Mouse (Mus musculus) liver, embryonic 16.5 days (tissue): Measurements from ENCODE around the gene Tmem132b. TPM values are rescaled to one million over a fixed set of nuclear protein-coding genes. Genes with fewer than 3 reads are reported as not detected.

ENCODE experiments used
- ATAC-seq: fragments of 200-750 bp; cut with Nextera tagmentation; 2 replicates; pipeline ENCODE4 v1.8.0; 2017; ENCODE audit warnings: low read depth, mild to moderate bottlenecking, moderate number of reproducible peaks, moderate library complexity
- H3K27ac ChIP-seq: fragments of 300-500 bp; sonication (generic); 2 replicates; pipeline ENCODE4 v1.5.1; 2014; ENCODE audit warnings: mild to moderate bottlenecking, low read length
- H3K27me3 ChIP-seq: fragments of 300-500 bp; sonication (generic); 2 replicates; pipeline ENCODE4 v1.6.1; 2014; ENCODE audit warnings: low read depth, low read length, mixed read lengths; ENCODE audit not compliant: control insufficient read depth, insufficient read depth
- H3K36me3 ChIP-seq: fragments of 300-500 bp; sonication (generic); 2 replicates; pipeline ENCODE4 v1.6.1; 2014; ENCODE audit warnings: mild to moderate bottlenecking; ENCODE audit not compliant: control insufficient read depth, insufficient read depth
- H3K4me1 ChIP-seq: fragments of 300-500 bp; sonication (generic); 2 replicates; pipeline ENCODE4 v1.6.1; 2014; ENCODE audit warnings: low read depth, low read length, mixed read lengths; ENCODE audit not compliant: control insufficient read depth
- H3K4me2 ChIP-seq: fragments of 300-500 bp; sonication (generic); 2 replicates; pipeline ENCODE4 v1.6.1; 2014; ENCODE audit warnings: low read depth, low read length, mixed read lengths
- H3K4me3 ChIP-seq: fragments of 300-500 bp; sonication (generic); 2 replicates; pipeline ENCODE4 v1.5.1; 2014; ENCODE audit warnings: low read depth, mild to moderate bottlenecking, low read length
- H3K9ac ChIP-seq: fragments of 300-500 bp; sonication (generic); 2 replicates; pipeline ENCODE4 v1.6.1; 2014; ENCODE audit warnings: low read depth, low read length
- H3K9me3 ChIP-seq: fragments of 300-500 bp; sonication (generic); replicated peaks from 2 replicates; pipeline ENCODE4 v1.6.1; 2016; ENCODE audit warnings: low read length; ENCODE audit not compliant: control insufficient read depth
- WGBS: fragments of 180-500 bp; shearing (Covaris S2); extraction: QIAGEN DNeasy Blood & Tissue Kit; methylation state at CpG from one replicate; pipeline ENCODE4 v1.1.7; 2014; ENCODE audit not compliant: insufficient replicate concordance; 5-methylcytosine and 5-hydroxymethylcytosine counted together
- polyA plus RNA-seq: library from polyadenylated mRNA; unstranded; fragments of >200 nt; fragmentation: Nextera tagmentation; extraction: Ambion mirVana; gene quantifications from 2 replicates; pipeline ENCODE4 v1.2.1, GENCODE M21; 2015

Gene Tmem132b
- polyA plus RNA-seq, 1 experiment from 2014 or later, result not detected

GRCm38 (mm10) chr5:125546293-125546692 lies 14.7 kb downstream of the Tmem132b start:
- no peak overlapping the region for H3K4me2 ChIP-seq
- H3K36me3 ChIP-seq, result no peaks in the 10 kb centered on the region
- no peaks in the 10 kb centered on the region for H3K9me3 ChIP-seq
- WGBS, result 24% methylated on average over 13 of the region's 13 CpGs
- no peaks in the 10 kb centered on the region for H3K27me3 ChIP-seq
- no peak overlapping the region for H3K27ac ChIP-seq
- H3K4me3 ChIP-seq, result no peak overlapping the region
- H3K9ac ChIP-seq, result no peak overlapping the region
- ATAC-seq, result no peak
- no peaks in the 10 kb centered on the region for H3K4me1 ChIP-seq

GRCm38 (mm10) chr5:125549750-125550489 lies 18.3 kb downstream of the Tmem132b start:
- Histone ChIP-seq H3K27me3 (no peaks in the 10 kb centered on the region), H3K4me1 (no peaks in the 10 kb centered on the region), H3K36me3 (no peaks in the 10 kb centered on the region), H3K9me3 (no peaks in the 10 kb centered on the region), H3K4me3 (no peak overlapping the region), H3K27ac (no peak overlapping the region), H3K9ac (no peak overlapping the region), H3K4me2 (no peak overlapping the region)
- 28% methylated on average over 11 of the region's 11 CpGs for WGBS
- no peak for ATAC-seq

GRCm38 (mm10) chr5:125555732-125556131 lies 24.2 kb downstream of the Tmem132b start:
- 57% methylated on average over 5 of the region's 5 CpGs for WGBS
- Histone ChIP-seq H3K9ac (no peak overlapping the region), H3K36me3 (no peaks in the 10 kb centered on the region), H3K4me1 (no peaks in the 10 kb centered on the region), H3K4me2 (no peak overlapping the region), H3K4me3 (no peak overlapping the region), H3K27me3 (no peaks in the 10 kb centered on the region), H3K9me3 (no peaks in the 10 kb centered on the region), H3K27ac (no peak overlapping the region)
- ATAC-seq, result no peak

- 46% methylated on average over 6 of the region's 6 CpGs for WGBS
- no peak overlapping the region for H3K4me2 ChIP-seq
- no peaks in the 10 kb centered on the region for H3K4me1 ChIP-seq
- no peaks in the 10 kb centered on the region for H3K9me3 ChIP-seq
- no peak for ATAC-seq
- H3K4me3 ChIP-seq, result no peak overlapping the region
- no peaks in the 10 kb centered on the region for H3K27me3 ChIP-seq
- H3K9ac ChIP-seq, result no peak overlapping the region
- no peaks in the 10 kb centered on the region for H3K36me3 ChIP-seq
- no peak overlapping the region for H3K27ac ChIP-seq
Measured at GRCm38 (mm10) chr5:125563492-125563891, 31.9 kb downstream of the Tmem132b start.

GRCm38 (mm10) chr5:125565725-125566124 lies 34.2 kb downstream of the Tmem132b start:
- Histone ChIP-seq H3K4me2 (no peak overlapping the region), H3K36me3 (no peaks in the 10 kb centered on the region), H3K27ac (no peak overlapping the region), H3K9me3 (no peaks in the 10 kb centered on the region), H3K27me3 (no peaks in the 10 kb centered on the region), H3K9ac (no peak overlapping the region), H3K4me3 (no peak overlapping the region), H3K4me1 (no peaks in the 10 kb centered on the region)
- WGBS, result 68% methylated on average over 11 of the region's 11 CpGs
- ATAC-seq, result no peak

GRCm38 (mm10) chr5:125568457-125568856 lies 36.9 kb downstream of the Tmem132b start:
- no peak for ATAC-seq
- H3K4me3 ChIP-seq, result no peak overlapping the region
- H3K27me3 ChIP-seq, result no peaks in the 10 kb centered on the region
- no peak overlapping the region for H3K9ac ChIP-seq
- no peaks in the 10 kb centered on the region for H3K9me3 ChIP-seq
- no peak overlapping the region for H3K4me2 ChIP-seq
- no peaks in the 10 kb centered on the region for H3K36me3 ChIP-seq
- H3K4me1 ChIP-seq, result no peaks in the 10 kb centered on the region
- H3K27ac ChIP-seq, result no peak overlapping the region

- 66% methylated on average over 5 of the region's 5 CpGs for WGBS
Measured at GRCm38 (mm10) chr5:125572011-125572410, 40.4 kb downstream of the Tmem132b start.

GRCm38 (mm10) chr5:125574886-125575285 lies 43.3 kb downstream of the Tmem132b start:
- 19% methylated on average over 8 of the region's 8 CpGs for WGBS
- no peak overlapping the region for H3K27ac ChIP-seq
- no peak overlapping the region for H3K4me3 ChIP-seq
- no peak overlapping the region for H3K9ac ChIP-seq
- H3K4me2 ChIP-seq, result no peak overlapping the region
- no peaks in the 10 kb centered on the region for H3K4me1 ChIP-seq
- no peaks in the 10 kb centered on the region for H3K36me3 ChIP-seq
- no peak for ATAC-seq
- H3K9me3 ChIP-seq, result no peaks in the 10 kb centered on the region; the same call in 1 of the 2 replicates
- H3K27me3 ChIP-seq, result no peaks in the 10 kb centered on the region

More at GRCm38 (mm10) chr5:125572011-125572410, 40.4 kb downstream of the Tmem132b start:
- no peak for ATAC-seq
- Histone ChIP-seq H3K4me3 (no peak overlapping the region), H3K27ac (no peak overlapping the region), H3K9ac (no peak overlapping the region), H3K9me3 (no peaks in the 10 kb centered on the region), H3K36me3 (no peaks in the 10 kb centered on the region), H3K4me2 (no peak overlapping the region), H3K27me3 (no peaks in the 10 kb centered on the region), H3K4me1 (no peaks in the 10 kb centered on the region)

GRCm38 (mm10) chr5:125575866-125576265 lies 44.3 kb downstream of the Tmem132b start:
- Histone ChIP-seq H3K9me3 (no peaks in the 10 kb centered on the region; the same call in 1 of the 2 replicates), H3K36me3 (no peaks in the 10 kb centered on the region), H3K27ac (no peak overlapping the region), H3K4me3 (no peak overlapping the region), H3K27me3 (no peaks in the 10 kb centered on the region), H3K9ac (no peak overlapping the region), H3K4me1 (no peaks in the 10 kb centered on the region), H3K4me2 (no peak overlapping the region)
- 65% methylated on average over 2 of the region's 2 CpGs for WGBS
- ATAC-seq, result no peak
